In the genomic region with DNA sequence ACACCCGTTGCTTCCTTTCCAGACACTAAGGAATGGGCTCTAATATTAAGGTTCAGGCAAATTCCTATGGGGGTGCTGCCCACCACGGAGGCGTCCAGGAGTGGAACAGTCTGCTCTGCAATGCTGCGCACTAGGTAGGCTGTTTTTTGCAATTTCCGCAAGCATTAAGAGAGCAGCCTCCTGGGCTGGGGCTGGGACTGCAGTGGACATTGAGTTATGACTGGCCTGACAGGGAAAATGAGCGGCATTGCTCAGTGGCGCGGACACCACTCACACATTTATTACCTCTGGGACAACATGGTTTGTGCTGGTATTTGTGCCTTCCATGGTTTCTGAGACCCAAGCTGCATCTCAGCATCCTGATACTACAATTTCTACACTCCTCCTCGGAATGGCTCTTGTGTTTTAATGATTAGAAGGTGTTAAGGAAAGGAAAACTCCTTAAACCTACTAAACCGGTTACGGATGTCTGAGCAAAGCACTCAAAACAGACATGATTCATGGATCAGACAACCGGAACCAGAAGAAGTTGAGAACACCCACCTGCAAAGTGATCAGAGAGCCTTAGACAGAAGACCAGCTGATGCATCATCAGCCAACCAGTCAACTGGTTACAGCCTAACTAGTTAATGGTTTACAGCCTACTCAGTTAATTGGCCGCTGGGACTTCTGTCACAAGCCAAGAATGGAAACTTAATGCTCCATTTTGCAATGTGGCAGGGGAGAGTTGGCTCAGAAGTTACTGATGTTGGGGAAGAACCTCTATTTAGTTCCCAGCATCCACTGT, we compare ENCODE assay signal across 26 mouse cellular contexts.
DNase-seq lines count a peak whose midpoint lies in the region; ATAC-seq and TF ChIP-seq lines count a peak whose summit lies in the region.
"Had no signal": no experiment of that assay in that cellular context is flagged by ENCODE, and none has a peak within 500 bp of the region (broad histone marks: within the 10 kb centered on the region; RNA-seq: fewer than 3 reads in every experiment).

No protein-coding gene starts in this region.

- CTCF ChIA-PET in Patski (lab: Charles Lee): interaction anchor here (2.6 kb wide), 1 partner anchor 11 kb away, joined by 5 read pairs; no protein-coding TSS in a partner anchor

- H3K4me2 ChIP-seq in kidney, embryonic 14.5 days (replicated peaks; ENCODE audit: low read depth, low read length): no peak overlapping the region
- H3K4me2 ChIP-seq in kidney, postnatal 0 days (ENCODE audit: low read length): no peak overlapping the region
- H3K4me2 ChIP-seq: forebrain, embryonic 13.5 days; heart, embryonic 12.5 days; heart, embryonic 15.5 days; hindbrain, embryonic 14.5 days had no signal

- in situ Hi-C loops in Patski (cut with MboI; ENCODE audit: low pct_unique_long_range_greater_than_20kb): loop anchor here (5.0 kb wide), 1 partner anchor 100 kb away; no protein-coding TSS in a partner anchor

- no peak for TF ChIP-seq CTCF in kidney, postnatal 0 days (IDR thresholded peaks at IDR 0.05; ENCODE audit: low read depth)
- no peak for TF ChIP-seq CTCF in Patski (IDR thresholded peaks at IDR 0.05)

- 0 out of 2 replicates have a peak overlapping the region, but pooled peaks have one; percentile 30 for H3K27ac ChIP-seq in kidney, embryonic 14.5 days (ENCODE audit: low read depth, low read length)
- H3K27ac ChIP-seq in kidney, postnatal 0 days: no peak overlapping the region
- H3K27ac ChIP-seq in embryonic facial prominence, embryonic 10.5 days (replicated peaks): no peak overlapping the region
- H3K27ac ChIP-seq: forebrain, embryonic 10.5 days; forebrain, embryonic 13.5 days; heart, embryonic 15.5 days; hindbrain, embryonic 14.5 days; hindbrain, postnatal 0 days had no signal

- ATAC-seq in kidney, embryonic 14.5 days (ENCODE audit: low FRiP score, low TSS enrichment): peak; percentile 83
- peak; percentile 84 for ATAC-seq in kidney, postnatal 0 days (replicated peaks; ENCODE audit: low FRiP score, low read depth)
- peak; percentile 98 for ATAC-seq in Patski
- ATAC-seq: activated CD4-positive, CD25-positive, alpha-beta regulatory T cell, adult 4 months; CD4-positive, CD25-positive, alpha-beta regulatory T cell, adult 4 months; forebrain, embryonic 13.5 days; forebrain, embryonic 16.5 days; hindbrain, postnatal 0 days had no signal

- no peaks in the 10 kb centered on the region for H3K36me3 ChIP-seq in kidney, embryonic 14.5 days (ENCODE audit: control insufficient read depth, insufficient read depth, low read length)
- no peaks in the 10 kb centered on the region for H3K36me3 ChIP-seq in kidney, postnatal 0 days (ENCODE audit: insufficient read depth, low read length)
- H3K36me3 ChIP-seq in embryonic facial prominence, embryonic 10.5 days (replicated peaks): no peaks in the 10 kb centered on the region
- H3K36me3 ChIP-seq: forebrain, embryonic 10.5 days; heart, embryonic 12.5 days; heart, embryonic 15.5 days had no signal

- H3K4me1 ChIP-seq in kidney, embryonic 14.5 days (ENCODE audit: control insufficient read depth, insufficient read depth, low read length): 0 out of 2 replicates have a peak, but pooled peaks cover 5% of the 10 kb centered on the region
- no peaks in the 10 kb centered on the region for H3K4me1 ChIP-seq in kidney, postnatal 0 days (replicated peaks; ENCODE audit: insufficient read depth, low read length)
- H3K4me1 ChIP-seq in embryonic facial prominence, embryonic 10.5 days: peaks cover 23% of the 10 kb centered on the region
- H3K4me1 ChIP-seq: forebrain, embryonic 13.5 days had no signal

- H3K4me3 ChIP-seq in kidney, embryonic 14.5 days (ENCODE audit: low read length): no peak overlapping the region
- no peak overlapping the region for H3K4me3 ChIP-seq in kidney, postnatal 0 days (replicated peaks; ENCODE audit: low read depth, low read length)
- no peak overlapping the region for H3K4me3 ChIP-seq in embryonic facial prominence, embryonic 10.5 days
- H3K4me3 ChIP-seq: forebrain, embryonic 10.5 days; forebrain, embryonic 13.5 days; heart, embryonic 12.5 days; heart, embryonic 15.5 days had no signal

- POLR2A ChIA-PET in Patski (lab: Charles Lee): no interaction called here

- no peak overlapping the region for H3K9ac ChIP-seq in kidney, embryonic 14.5 days (ENCODE audit: low read depth, low read length)
- H3K9ac ChIP-seq in kidney, postnatal 0 days (ENCODE audit: low read depth, low read length): no peak overlapping the region
- H3K9ac ChIP-seq: forebrain, embryonic 13.5 days; heart, embryonic 12.5 days; heart, embryonic 15.5 days; hindbrain, embryonic 14.5 days had no signal

- no peaks in the 10 kb centered on the region for H3K27me3 ChIP-seq in kidney, embryonic 14.5 days (ENCODE audit: control insufficient read depth, insufficient read depth, low read length)
- no peaks in the 10 kb centered on the region for H3K27me3 ChIP-seq in kidney, postnatal 0 days (ENCODE audit: insufficient read depth, low read length)
- H3K27me3 ChIP-seq in Patski: no peaks in the 10 kb centered on the region
- no peaks in the 10 kb centered on the region for H3K27me3 ChIP-seq in embryonic facial prominence, embryonic 10.5 days (replicated peaks; ENCODE audit: low read depth, poor library complexity, severe bottlenecking)
- H3K27me3 ChIP-seq: forebrain, embryonic 13.5 days; heart, embryonic 12.5 days; heart, embryonic 15.5 days had no signal

- no peaks in the 10 kb centered on the region for H3K9me3 ChIP-seq in kidney, embryonic 14.5 days (ENCODE audit: control insufficient read depth, low read length)
- no peaks in the 10 kb centered on the region for H3K9me3 ChIP-seq in kidney, postnatal 0 days (replicated peaks; ENCODE audit: low read length)
- no peaks in the 10 kb centered on the region for H3K9me3 ChIP-seq in embryonic facial prominence, embryonic 10.5 days
- H3K9me3 ChIP-seq: forebrain, embryonic 10.5 days; forebrain, embryonic 13.5 days; heart, embryonic 12.5 days; heart, embryonic 15.5 days had no signal

- WGBS in kidney, embryonic 14.5 days: 30% methylated on average over 13 of the region's 13 CpGs
- 31% methylated on average over 13 of the region's 13 CpGs for WGBS in kidney, postnatal 0 days
- WGBS in embryonic facial prominence, embryonic 10.5 days: 95% methylated on average over 13 of the region's 13 CpGs

- DNase-seq in kidney, adult 8-10 months: no peak
- peak; percentile 66 for DNase-seq in kidney, postnatal 0 days (ENCODE audit: low spot score)
- DNase-seq in kidney, postnatal 14 days: no peak
- DNase-seq in Patski (ENCODE audit: low read depth, low spot score): peak; percentile 92
- DNase-seq in embryonic facial prominence, embryonic 10.5 days (ENCODE audit: low spot score): peak; percentile 4
- DNase-seq: adrenal gland, adult 8-10 months; adrenal gland, postnatal 25 days; cerebellum, adult 11-12 months; cerebellum, adult 8-10 months; cerebellum, postnatal 10 days; cerebellum, postnatal 36 days; embryo, embryonic 11 days; gastrocnemius, postnatal 10 days; gastrocnemius, postnatal 36 days; heart, postnatal 10 days; heart, postnatal 4 days had no signal

Comparison
In these comparisons a context has a peak if more than half of its experiments do, and no peak if none do; other contexts are left out.
1. DNase-seq: peak in kidney, postnatal 0 days (single experiment), Patski (single experiment) and embryonic facial prominence, embryonic 10.5 days (single experiment); none in kidney, adult 8-10 months (0 of 2) and kidney, postnatal 14 days (single experiment).
2. Peak in every context shown above with its lines, with median percentiles within 50 percentile points of each other: ATAC-seq.